Mouse (Mus musculus): ENCODE measurements around the gene Rnaseh2a.

DNA sequence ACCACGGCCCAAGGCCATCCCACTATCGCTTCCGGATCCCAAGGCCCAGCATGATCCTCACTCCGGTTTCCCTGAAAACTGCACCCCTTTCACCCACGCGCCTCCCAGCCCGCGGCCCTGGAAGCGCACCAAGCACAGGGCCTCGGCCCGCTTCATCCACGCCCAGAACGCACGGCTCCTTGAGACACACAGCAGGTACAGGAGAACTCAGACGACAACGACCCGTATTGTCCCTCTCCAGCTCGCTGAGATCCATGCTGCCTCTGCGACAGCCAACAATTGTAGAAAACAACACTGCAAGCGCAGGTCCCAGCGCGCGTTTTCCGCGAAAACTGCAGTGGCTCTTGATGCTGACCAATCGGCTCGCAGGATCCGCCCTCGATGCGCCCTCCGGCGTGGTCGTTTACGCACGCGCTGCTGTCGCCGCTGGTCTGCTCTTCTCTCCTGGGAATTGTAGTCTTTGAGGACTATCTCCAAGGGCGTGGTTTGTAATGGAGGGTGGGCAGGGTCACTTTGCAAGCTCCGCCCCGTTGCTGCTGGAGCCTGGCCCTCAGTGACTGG is 3.8 kb downstream of the Rnaseh2a start:
- 0 out of 2 replicates have a peak, but pooled peaks have one; percentile 2 for TF ChIP-seq CTCF (IDR thresholded peaks at IDR 0.05; ENCODE audit: borderline replicate concordance, insufficient read depth, low read depth, low read length)
- peak; percentile 71; the same call in 1 of the 2 replicates for TF ChIP-seq POLR2A (IDR thresholded peaks at IDR 0.05; ENCODE audit: borderline replicate concordance, insufficient read depth, low read length)
